Mouse (Mus musculus) liver, embryonic 16.5 days (tissue): Measurements from ENCODE around the gene Rspo1. TPM values are rescaled to one million over a fixed set of nuclear protein-coding genes. Genes with fewer than 3 reads are reported as not detected.

Source experiments
- ATAC-seq: fragments of 200-750 bp; cut with Nextera tagmentation; 2 replicates; pipeline ENCODE4 v1.8.0; 2017; ENCODE audit warnings: low read depth, mild to moderate bottlenecking, moderate number of reproducible peaks, moderate library complexity
- H3K27ac ChIP-seq: fragments of 300-500 bp; sonication (generic); 2 replicates; pipeline ENCODE4 v1.5.1; 2014; ENCODE audit warnings: mild to moderate bottlenecking, low read length
- H3K27me3 ChIP-seq: fragments of 300-500 bp; sonication (generic); 2 replicates; pipeline ENCODE4 v1.6.1; 2014; ENCODE audit warnings: low read depth, low read length, mixed read lengths; ENCODE audit not compliant: control insufficient read depth, insufficient read depth
- H3K36me3 ChIP-seq: fragments of 300-500 bp; sonication (generic); 2 replicates; pipeline ENCODE4 v1.6.1; 2014; ENCODE audit warnings: mild to moderate bottlenecking; ENCODE audit not compliant: control insufficient read depth, insufficient read depth
- H3K4me1 ChIP-seq: fragments of 300-500 bp; sonication (generic); 2 replicates; pipeline ENCODE4 v1.6.1; 2014; ENCODE audit warnings: low read depth, low read length, mixed read lengths; ENCODE audit not compliant: control insufficient read depth
- H3K4me2 ChIP-seq: fragments of 300-500 bp; sonication (generic); 2 replicates; pipeline ENCODE4 v1.6.1; 2014; ENCODE audit warnings: low read depth, low read length, mixed read lengths
- H3K4me3 ChIP-seq: fragments of 300-500 bp; sonication (generic); 2 replicates; pipeline ENCODE4 v1.5.1; 2014; ENCODE audit warnings: low read depth, mild to moderate bottlenecking, low read length
- H3K9ac ChIP-seq: fragments of 300-500 bp; sonication (generic); 2 replicates; pipeline ENCODE4 v1.6.1; 2014; ENCODE audit warnings: low read depth, low read length
- H3K9me3 ChIP-seq: fragments of 300-500 bp; sonication (generic); replicated peaks from 2 replicates; pipeline ENCODE4 v1.6.1; 2016; ENCODE audit warnings: low read length; ENCODE audit not compliant: control insufficient read depth
- WGBS: fragments of 180-500 bp; shearing (Covaris S2); extraction: QIAGEN DNeasy Blood & Tissue Kit; methylation state at CpG from one replicate; pipeline ENCODE4 v1.1.7; 2014; ENCODE audit not compliant: insufficient replicate concordance; 5-methylcytosine and 5-hydroxymethylcytosine counted together
- polyA plus RNA-seq: library from polyadenylated mRNA; unstranded; fragments of >200 nt; fragmentation: Nextera tagmentation; extraction: Ambion mirVana; gene quantifications from 2 replicates; pipeline ENCODE4 v1.2.1, GENCODE M21; 2015

Rspo1 gene
- polyA plus RNA-seq, 1 experiment from 2014 or later, result 0.64 TPM

DNA sequence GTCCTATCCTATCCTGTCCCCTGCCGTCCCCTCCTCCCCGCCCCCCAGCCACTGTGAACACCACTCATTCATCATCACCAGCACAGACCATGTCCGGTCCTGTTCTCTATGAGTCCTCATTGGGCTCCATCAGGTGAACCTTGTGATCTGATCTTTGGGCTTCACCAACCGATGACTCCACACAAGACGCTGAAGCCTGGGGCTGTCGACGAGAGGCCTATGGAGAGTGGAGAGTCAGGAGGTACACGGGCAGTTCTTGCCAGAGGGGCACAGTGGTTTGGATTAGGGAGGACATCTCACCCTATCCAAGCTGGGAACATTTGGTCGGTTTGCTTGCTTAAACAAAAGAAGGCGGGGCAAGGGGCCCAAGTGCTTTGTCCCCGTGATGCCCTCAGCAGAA is 16.0 kb upstream of the Rspo1 start:
- H3K36me3 ChIP-seq, result no peaks in the 10 kb centered on the region
- ATAC-seq, result no peak
- H3K9me3 ChIP-seq, result no peaks in the 10 kb centered on the region
- no peak overlapping the region for H3K4me3 ChIP-seq
- H3K27ac ChIP-seq, result no peak overlapping the region
- no peak overlapping the region for H3K4me2 ChIP-seq
- 62% methylated on average over 11 of the region's 11 CpGs for WGBS
- H3K4me1 ChIP-seq, result no peaks in the 10 kb centered on the region
- H3K27me3 ChIP-seq, result no peaks in the 10 kb centered on the region
- no peak overlapping the region for H3K9ac ChIP-seq

DNA sequence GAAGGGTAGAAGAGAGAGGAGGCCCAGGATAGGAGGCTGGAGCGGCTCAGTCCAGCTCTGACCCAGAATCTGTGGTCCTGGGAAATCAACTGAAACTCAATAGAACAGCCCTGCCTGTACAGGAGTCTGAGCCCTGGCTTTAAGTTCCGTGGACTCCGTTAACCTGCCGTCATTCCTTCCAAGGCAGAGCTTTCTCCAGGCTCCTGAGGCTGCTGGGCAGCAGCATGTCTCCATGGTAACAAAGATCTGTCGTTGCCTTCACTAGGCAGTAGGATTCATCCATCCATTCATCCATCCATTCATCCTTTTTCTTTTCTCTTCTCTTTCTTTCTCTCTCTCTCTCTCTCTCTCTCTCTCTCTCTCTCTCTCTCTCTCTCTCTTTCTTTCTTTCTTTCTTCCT is 15.6 kb upstream of the Rspo1 start:
- no peaks in the 10 kb centered on the region for H3K36me3 ChIP-seq
- no peaks in the 10 kb centered on the region for H3K4me1 ChIP-seq
- H3K4me3 ChIP-seq, result no peak overlapping the region
- no peak overlapping the region for H3K27ac ChIP-seq
- ATAC-seq, result no peak
- WGBS, result 47% methylated on average over 5 of the region's 5 CpGs
- no peak overlapping the region for H3K4me2 ChIP-seq
- H3K9ac ChIP-seq, result no peak overlapping the region
- no peaks in the 10 kb centered on the region for H3K9me3 ChIP-seq
- H3K27me3 ChIP-seq, result no peaks in the 10 kb centered on the region

DNA sequence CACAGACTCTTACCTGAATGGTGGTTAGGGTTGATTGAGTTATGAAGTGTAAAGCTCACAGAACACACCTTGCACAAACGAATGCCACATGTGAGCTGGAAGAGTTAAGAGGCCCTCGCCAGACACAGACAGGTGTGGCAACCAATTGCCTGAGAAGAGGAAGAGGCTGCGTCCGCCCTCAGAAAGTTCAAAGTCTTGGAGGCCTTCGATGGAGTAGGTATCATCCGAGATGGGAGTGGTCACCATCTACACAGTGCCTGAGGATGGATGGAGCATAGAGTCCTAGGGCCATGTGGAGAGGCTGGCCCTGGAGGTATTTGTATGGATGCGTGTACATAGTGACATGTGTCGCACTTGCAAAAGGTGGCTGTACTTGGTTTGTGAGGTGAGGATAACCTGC is 15.1 kb upstream of the Rspo1 start:
- WGBS, result 62% methylated on average over 8 of the region's 8 CpGs
- no peak overlapping the region for H3K9ac ChIP-seq
- ATAC-seq, result no peak

DNA sequence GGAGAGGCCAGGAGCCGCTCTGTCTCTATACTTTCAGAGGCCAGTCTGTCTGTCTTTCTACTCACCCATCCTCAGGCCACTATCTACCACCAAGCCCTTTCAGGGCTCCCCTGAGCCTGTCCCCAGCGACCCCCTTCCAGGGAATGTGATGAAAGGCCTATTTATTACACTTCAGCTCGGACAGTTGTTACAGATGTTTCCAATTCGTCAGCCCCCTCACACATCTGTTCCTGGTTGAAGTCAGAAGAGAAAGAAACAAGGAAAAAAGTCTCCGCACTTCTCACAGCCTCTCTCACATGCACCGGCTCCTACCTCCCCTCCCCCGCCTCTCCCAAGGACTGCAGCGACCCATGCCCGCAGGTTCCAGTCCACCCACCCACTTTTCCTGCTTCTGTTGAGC is 13.9 kb upstream of the Rspo1 start:
- Histone ChIP-seq H3K4me1 (no peaks in the 10 kb centered on the region), H3K27ac (no peak overlapping the region), H3K4me2 (no peak overlapping the region), H3K36me3 (no peaks in the 10 kb centered on the region), H3K9ac (no peak overlapping the region), H3K9me3 (no peaks in the 10 kb centered on the region), H3K4me3 (no peak overlapping the region), H3K27me3 (no peaks in the 10 kb centered on the region)
- ATAC-seq, result no peak
- WGBS, result 49% methylated on average over 9 of the region's 9 CpGs

More for the DNA sequence above, 15.1 kb upstream of the Rspo1 start:
- no peaks in the 10 kb centered on the region for H3K27me3 ChIP-seq
- H3K4me2 ChIP-seq, result no peak overlapping the region
- H3K4me3 ChIP-seq, result no peak overlapping the region
- H3K4me1 ChIP-seq, result no peaks in the 10 kb centered on the region
- no peaks in the 10 kb centered on the region for H3K9me3 ChIP-seq
- H3K27ac ChIP-seq, result no peak overlapping the region
- no peaks in the 10 kb centered on the region for H3K36me3 ChIP-seq

DNA sequence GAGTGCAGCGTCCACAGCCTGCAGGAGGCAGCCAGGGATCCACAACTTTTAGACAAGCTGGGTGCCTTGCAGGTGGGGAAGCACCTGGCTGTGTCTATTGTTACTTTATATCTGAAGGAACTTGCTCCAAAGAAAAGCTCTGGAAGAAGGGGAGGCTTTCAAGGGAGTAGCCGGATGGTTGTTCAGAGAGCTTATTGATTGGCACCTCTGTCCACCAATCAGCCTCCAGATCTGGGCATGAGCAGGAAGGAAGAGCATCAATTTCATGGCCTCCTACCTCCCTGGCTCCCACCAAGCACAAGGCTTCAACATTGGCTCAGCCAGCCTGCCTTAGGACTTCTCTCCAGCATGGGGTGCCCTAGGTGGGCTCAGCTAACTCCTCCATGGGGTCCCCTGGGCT is 12.9 kb upstream of the Rspo1 start:
- Histone ChIP-seq H3K4me2 (no peak overlapping the region), H3K4me1 (no peaks in the 10 kb centered on the region), H3K27me3 (no peaks in the 10 kb centered on the region), H3K36me3 (no peaks in the 10 kb centered on the region), H3K4me3 (no peak overlapping the region), H3K27ac (no peak overlapping the region), H3K9me3 (no peaks in the 10 kb centered on the region), H3K9ac (no peak overlapping the region)
- WGBS, result 45% methylated on average over 2 of the region's 2 CpGs
- no peak for ATAC-seq

DNA sequence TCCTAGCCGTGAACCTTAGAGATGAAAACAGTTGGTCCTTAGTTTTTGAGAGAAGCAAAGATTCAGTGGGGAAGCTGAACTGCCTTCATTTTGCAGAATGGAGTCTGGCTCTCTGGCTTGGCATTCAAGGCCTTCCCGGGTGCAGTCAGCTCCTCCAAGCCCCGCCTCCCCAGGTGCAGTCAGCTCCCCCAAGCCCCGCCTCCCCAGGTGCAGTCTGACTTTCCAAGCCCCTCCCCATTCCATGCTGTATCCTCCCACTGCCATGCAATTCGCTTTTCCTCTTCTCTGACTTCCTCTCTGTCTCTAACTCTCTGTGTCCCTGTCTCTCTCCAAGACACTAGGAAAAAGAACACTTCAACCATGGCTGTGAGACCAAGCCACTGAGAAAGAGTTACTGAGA is 8.0 kb upstream of the Rspo1 start:
- no peak overlapping the region for H3K9ac ChIP-seq
- no peak overlapping the region for H3K4me2 ChIP-seq
- no peaks in the 10 kb centered on the region for H3K36me3 ChIP-seq
- no peak overlapping the region for H3K27ac ChIP-seq
- WGBS, result 20% methylated on average over 5 of the region's 5 CpGs
- no peak overlapping the region for H3K4me3 ChIP-seq
- H3K27me3 ChIP-seq, result peaks cover 3% of the 10 kb centered on the region
- H3K4me1 ChIP-seq, result no peaks in the 10 kb centered on the region
- ATAC-seq, result no peak
- H3K9me3 ChIP-seq, result no peaks in the 10 kb centered on the region

DNA sequence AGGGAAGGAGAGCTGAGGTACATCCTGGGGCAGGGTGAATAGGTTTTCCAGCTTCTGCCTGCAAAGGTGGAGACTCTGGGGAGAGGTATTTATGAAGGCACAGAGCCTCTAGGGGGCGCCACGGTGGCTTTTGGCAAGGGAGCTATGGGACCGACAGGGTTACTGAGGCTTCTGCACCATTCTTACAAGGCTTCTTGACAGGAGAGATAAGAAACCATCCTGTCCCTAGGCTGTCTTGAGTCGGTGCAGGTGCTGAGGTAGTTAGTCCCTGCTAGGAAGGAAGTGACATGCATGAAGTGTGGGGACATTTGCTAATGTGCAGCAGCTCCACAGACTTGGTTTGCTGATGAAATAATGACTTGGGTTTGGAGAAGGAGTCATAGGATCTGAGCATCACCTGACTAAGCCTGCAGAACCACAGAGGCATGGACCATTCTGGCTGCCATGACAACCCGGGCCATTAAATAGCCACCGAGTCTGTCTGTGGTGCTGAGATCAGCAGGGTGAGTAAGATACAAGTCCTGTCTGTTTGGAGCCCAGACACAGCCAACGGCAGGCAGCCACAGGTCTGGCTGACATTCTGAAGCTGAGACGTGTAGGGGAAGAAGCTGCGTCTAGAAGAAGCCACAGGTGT is 2.2 kb upstream of the Rspo1 start:
- H3K27me3 ChIP-seq, result peaks cover 61% of the 10 kb centered on the region
- H3K4me1 ChIP-seq, result no peaks in the 10 kb centered on the region; the same call in 1 of the 2 replicates
- H3K4me3 ChIP-seq, result no peak overlapping the region
- 15% methylated on average over 9 of the region's 9 CpGs for WGBS
- no peak overlapping the region for H3K9ac ChIP-seq
- H3K9me3 ChIP-seq, result no peaks in the 10 kb centered on the region
- ATAC-seq, result no peak
- H3K27ac ChIP-seq, result no peak overlapping the region
- no peak overlapping the region for H3K4me2 ChIP-seq
- no peaks in the 10 kb centered on the region for H3K36me3 ChIP-seq

DNA sequence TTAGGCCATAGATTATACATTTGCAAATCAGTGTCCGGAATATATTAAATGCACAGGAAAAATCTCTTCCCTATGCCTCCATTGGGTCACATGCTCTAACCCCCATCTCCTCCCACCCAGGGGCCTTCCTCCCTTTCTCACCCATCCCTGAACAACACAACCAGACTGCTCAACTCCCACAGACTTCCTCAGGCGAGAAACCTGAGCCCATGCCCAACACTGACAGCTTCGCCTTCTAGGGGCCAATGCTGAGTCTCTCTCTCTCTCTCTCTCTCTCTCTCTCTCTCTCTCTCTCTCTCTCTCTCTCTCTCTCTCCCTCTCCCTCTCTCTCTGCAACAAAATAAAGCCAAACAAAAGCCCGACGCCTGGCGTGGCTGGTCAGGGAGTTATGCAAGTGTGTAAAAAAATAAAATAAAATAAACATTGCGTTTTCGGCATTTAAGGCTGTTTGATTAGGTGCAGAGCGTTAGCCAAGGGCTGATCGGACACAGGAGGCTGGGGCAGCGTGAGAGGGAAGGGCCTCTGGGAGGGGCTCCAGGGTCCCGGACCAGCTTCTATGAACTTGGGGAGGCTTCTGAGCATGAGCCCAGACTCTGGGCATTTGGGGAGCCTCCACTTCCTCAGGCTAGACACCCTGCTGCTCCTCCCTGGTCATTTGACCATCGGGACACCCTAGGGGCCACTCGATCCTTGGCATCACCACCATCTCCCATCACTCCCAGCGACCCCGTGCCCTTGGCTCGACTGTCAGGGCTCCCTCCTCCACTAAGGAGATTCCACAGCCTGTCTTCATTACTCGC is 1.2 kb upstream of the Rspo1 start:
- Histone ChIP-seq H3K9ac (no peak overlapping the region), H3K27ac (no peak overlapping the region), H3K9me3 (no peaks in the 10 kb centered on the region), H3K4me1 (no peaks in the 10 kb centered on the region; the same call in 1 of the 2 replicates), H3K36me3 (no peaks in the 10 kb centered on the region), H3K4me3 (no peak overlapping the region), H3K4me2 (no peak overlapping the region), H3K27me3 (peaks cover 71% of the 10 kb centered on the region)
- WGBS, result 9% methylated on average over 18 of the region's 18 CpGs
- ATAC-seq, result no peak
